Mouse (Mus musculus) mouse trophoblast stem cell (cell line): Measurements from ENCODE around the gene Trio.

Source experiments
- in situ Hi-C, 2 experiments: fragments of 300-500 bp; cut with MseI, MboI; formaldehyde crosslinking; loops; 2 replicates in 1 of 2; 3 replicates in 1 of 2; pipeline ENCODE4 v1.15.1; 2025

The Trio gene

DNA sequence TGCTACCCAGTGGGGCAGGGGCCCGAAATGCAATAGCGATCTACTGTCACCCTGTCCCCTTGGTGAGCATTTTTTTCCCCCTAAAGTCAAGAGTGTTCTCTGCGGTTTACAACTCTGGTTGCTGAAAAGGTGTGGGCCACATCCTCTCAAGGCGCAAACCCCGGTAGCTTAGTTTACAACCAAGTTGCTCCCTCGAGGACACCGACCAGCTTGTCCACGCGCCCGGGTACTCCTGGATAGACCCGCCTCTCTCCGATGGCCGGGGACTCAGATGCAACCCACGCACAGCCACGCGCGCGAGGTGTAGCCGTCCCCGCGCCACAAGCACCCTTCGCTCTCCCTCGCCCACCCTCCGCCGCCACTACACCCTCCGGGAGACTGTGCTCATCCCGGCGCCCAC lies 344.7 kb downstream of the Trio start:
- in situ Hi-C loops = no loop called here
